Mouse (Mus musculus) c-Kit-negative CD71-positive TER-119-positive erythroid progenitor cells, embryonic 14.5 days (primary cell): ENCODE data around the gene Ift20.
"Not testable (repeated sequence)": the region's sequence is repeated elsewhere in the genome, so short reads cannot be mapped to it uniquely, and the experiment has no call there.

ENCODE experiments used
- DNase-seq: peaks from one replicate; pipeline ENCODE4 v3.0.0-alpha.2; 2013; ENCODE audit warnings: low read depth, low spot score

The Ift20 gene

DNA sequence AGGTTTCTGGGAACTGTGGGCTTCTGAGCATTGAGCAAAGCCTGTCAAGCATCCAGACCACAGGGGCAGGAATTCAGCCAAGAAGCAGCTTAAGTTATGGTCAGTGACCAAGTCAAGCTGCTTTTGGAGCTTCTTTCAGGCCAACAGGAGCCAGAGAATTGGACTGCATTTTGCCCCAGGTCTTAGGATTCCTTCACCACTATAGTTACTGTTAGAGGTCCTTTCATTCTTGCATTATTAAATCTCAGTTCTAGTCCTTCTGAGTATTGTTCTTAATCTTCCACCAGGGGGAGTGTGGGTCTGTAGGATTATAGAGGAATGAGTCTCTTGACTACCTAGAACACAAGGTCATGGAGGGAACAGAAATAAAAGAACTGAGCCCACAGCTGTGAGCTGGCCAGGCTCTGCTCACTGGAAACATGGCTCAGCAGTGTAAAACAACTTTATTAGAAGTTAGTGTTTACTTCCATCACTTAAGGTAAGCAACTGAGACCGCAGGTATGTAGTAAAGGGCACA, 13.6 kb upstream of the Ift20 start:
- no peak for DNase-seq

DNA sequence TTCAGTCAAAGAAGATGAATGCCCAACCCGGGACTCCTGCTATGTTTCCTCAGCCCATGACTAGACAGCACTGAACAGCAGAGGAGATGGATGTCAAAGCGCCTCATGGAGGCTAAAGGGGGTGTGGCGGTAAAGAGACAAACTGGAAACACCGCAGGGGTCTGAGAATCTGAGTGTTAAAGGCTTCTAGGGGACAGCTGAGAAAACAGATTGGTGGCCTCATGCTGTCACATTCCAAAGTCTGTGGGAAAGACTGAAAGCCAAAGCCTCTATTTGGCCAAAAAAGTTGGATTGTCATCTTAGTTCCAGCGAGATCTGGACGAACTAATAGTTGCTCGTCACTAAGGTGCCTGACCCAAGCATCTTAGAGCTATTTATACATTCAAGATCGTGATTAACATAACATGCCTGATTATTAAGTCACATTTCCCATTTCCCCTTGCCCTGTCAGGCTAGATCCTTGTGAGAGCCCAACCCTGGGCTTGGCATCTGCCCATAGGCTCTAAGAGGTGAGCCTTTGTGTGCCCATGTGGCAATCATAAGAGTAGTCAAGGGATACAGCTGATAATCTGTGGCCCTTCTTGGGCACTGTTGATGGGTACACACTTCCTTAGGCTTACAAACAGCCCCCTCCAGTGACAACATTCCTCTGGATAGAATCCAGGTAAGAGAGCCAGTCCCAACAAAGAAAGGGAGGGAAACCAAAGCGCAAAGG, 12.8 kb upstream of the Ift20 start:
- DNase-seq = no peak

DNA sequence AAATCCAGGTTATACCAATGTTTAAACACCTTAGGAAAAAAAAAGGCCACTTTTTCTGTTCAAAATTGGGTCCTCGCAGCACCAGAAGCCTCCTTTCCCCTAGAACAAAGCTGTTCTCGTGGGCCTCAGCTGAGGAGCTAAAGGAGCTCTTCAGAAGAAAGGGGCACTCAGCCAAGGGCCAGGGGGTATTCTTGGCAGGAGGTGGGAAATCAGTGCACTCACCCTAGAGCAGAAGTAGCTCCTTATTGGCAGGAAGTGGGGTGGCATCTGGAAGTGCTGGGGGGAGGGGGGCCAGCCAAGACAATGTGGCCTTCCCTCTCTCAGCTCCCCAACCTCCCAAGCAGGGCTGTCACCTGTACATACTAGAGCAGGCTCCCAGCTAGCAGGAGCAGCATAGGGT, 11.3 kb upstream of the Ift20 start:
- DNase-seq = no peak

DNA sequence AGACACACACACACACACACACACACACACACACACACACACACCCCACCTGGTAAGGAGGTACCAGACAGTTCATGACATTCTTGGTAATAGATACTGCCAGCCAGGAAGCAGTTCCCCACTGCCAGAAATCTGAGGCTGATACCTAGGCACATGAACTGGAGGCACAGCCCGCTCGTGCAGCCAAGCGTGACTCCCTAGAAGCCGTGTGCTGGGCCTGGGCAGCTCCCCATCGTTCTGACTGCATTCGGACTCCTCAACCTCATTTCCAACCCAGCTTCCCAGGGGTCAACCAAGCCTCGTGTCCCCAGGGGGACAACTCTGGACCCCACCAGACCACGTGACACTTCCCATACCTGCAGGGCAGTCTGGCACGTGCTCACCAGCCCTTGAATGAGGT, 7.4 kb upstream of the Ift20 start:
- DNase-seq = no peak

DNA sequence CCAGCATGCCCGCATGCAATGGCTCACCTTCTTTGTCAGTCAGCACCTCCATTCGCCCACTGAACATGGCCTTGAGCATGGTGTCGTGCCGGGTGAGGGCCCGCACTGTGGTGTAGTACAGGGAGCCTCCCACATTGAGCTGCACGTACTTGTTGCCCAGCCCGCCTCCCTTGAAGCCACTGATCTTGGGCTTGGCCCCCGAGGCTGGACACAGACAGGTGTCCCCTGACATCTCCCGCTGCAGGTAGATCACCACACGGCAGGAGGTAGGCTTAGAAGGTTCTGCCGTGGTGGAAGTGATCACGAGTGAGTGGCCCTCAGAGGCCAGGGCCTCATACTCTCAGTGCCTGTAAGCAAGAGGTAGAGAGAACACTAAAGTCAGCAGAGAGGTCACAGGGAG, 6.2 kb upstream of the Ift20 start:
- DNase-seq = no peak

DNA sequence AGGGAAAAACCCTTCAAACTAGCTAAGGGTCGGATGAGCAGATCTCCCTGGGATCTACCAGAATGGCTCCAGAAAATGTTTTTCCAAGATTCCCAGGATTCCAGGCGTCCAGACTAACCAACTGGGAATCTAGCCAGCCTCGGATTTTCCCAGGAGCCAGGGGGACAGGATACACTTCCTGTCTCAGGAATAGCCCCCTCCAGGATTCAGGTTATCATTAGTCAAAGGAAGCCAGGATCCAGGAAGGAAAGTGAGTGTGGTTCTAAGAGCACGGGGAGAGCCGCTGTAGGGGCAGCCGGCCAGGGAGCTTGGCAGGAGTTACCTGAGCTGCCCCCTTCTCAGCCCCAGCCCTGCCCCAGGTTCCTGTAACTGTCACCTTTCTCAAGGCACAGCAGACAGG, 5.1 kb upstream of the Ift20 start:
- no peak for DNase-seq

DNA sequence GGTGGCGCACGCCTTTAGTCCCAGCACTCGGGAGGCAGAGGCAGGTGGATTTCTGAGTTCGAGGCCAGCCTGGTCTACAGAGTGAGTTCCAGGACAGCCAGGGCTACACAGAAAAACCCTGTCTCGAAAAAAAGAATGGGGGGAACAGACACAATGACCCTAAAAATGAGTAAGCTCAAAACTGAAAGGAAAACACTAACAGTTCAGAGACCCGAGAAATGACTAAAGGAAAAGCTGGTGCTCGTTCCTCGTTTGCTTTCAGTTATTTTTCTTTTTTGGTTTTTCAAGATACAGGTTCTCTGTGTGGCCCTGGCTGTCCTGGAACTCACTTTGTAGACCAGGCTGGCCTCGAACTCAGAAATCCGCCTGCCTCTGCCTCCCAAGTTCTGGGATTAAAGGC, 4.6 kb upstream of the Ift20 start:
- not testable (repeated sequence) for DNase-seq

DNA sequence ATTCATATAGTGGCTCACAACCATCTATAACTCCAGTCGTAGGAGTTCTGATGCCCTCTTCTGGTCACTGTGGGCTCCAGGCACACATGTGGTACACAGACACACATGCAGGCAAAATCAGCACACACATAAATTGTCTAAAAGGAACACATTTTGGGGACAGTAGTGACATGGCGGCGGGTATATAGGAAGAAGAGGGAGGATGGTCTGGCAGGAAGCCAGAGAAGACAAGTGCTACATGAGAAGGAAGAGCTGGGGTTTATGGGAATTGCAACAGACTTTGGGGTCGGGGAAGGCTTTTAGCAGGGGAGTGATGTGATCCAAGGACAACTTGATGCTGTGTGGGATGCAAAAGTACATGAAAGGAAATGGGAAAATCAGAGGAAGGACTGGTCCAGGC, 1.6 kb upstream of the Ift20 start:
- no peak for DNase-seq

DNA sequence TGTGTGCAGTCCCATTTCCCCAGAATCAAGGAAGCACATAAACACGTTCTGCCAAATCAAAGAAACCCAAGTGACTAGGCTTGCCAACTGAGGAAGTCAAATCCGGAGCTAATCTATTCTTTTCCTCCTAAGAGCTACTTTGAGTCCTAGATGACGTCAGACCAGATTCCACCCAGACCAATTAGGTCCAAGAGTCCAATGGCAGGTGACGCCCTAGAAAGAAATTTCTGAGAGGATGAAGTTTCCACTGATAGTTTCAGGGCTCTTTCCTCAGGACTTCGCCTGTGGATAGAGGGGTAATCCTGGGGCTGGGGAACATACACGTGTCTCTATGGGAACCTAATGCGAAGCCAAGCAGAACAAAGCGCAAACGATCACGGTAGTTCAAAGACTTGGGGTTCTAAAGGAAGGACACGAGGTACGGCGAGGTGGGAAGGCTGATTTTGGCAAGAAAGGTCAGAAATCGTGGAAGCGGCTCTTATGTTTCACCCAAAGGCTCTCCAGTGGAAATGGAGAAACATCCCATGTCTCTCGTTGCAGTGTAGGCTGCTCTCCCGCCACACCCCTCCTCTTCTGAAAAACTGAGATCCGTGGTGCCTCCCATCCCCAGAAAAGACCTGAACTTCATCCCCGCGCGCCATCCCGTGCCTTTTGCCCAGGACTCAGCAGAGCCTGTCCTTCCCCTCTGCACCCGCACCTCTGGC, 633 bp upstream of the Ift20 start:
- DNase-seq = peak; percentile 20

DNA sequence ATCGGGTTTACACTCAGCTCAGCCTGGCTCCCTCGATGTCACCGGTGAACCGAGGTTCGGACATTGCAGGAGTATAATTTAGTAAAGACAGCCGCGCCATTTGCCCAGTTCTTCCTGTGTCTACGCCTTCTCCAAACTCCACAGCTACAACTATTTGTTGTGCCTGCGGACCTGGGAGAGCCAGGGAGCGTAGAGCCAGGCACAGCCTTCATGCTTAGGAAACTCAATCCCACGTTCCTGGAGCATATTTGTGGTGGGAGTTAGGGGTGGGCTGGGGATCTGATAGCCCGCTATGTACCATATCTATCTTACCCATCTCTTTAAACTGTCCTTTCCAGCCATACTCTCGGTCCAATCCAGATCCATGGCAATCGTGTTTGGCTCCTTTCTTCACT, 526 bp downstream of the Ift20 start:
- no peak for DNase-seq

DNA sequence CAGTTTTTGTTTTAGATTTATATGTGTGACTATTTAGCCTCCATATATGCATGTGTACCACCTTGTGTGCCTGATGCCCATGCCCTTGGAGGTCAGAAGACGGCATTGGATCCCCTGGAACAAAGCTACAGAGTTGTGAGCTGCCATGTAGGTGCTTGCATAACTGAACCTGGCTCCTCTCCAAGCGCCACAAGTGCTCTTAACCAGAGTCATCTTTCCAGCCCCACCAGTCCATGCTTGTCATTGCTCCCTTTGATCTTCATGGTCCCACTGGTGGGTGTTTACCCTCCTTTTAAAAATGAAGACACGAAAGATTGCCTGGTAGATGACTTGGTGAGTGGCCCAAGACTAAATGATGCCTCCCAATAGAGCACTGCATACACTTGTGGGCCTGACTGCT, 4.2 kb downstream of the Ift20 start:
- no peak for DNase-seq

DNA sequence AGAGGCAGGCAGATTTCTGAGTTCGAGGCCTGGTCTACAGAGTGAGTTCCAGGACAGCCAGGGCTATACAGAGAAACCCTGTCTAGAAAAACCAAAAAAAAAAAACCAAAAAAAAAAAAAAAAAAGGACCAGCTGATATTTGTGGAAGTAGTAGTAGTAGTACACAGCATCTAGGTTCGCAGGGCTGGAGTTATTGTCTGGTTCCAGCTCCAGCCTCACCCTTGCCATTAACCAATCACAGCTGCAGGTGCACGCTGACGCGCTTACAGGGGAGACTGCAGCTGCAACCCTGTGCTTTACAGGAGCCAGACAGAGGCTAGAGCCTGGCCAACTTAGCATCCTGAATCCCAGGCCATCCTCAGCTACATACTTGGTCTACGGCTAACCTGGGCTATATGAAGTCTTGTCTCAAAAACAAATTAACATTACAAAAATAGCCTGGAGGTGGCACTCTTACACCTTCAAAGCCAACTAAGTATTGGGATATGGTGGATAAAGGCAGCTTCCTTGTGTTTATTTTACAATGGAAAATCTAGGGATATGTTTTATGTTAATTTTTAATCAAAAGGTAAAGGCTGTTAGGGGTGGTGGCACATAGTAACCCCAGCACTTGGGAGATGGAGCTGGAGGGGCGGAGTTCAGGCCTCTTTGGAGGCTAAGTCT, 8.4 kb downstream of the Ift20 start:
- DNase-seq = no peak

DNA sequence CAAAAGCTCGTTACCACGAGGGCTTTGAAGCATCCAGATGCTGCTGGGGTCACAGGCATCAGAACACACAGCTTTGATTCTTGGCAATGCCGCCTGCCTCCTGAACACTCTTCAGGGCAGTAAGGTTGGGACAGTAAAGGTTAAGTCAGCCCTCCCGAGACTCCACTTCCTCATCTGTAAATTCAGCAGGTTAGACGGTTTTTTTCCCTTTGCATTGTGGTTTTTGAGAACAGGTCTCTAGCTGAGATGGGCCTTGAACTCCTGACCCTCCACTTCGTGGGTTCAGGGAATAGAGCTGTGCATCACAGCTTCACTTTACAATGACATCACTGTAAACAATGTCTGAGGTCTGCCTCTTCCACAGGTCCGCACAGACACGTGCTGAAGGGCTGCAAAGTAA, 9.0 kb downstream of the Ift20 start:
- no peak for DNase-seq

DNA sequence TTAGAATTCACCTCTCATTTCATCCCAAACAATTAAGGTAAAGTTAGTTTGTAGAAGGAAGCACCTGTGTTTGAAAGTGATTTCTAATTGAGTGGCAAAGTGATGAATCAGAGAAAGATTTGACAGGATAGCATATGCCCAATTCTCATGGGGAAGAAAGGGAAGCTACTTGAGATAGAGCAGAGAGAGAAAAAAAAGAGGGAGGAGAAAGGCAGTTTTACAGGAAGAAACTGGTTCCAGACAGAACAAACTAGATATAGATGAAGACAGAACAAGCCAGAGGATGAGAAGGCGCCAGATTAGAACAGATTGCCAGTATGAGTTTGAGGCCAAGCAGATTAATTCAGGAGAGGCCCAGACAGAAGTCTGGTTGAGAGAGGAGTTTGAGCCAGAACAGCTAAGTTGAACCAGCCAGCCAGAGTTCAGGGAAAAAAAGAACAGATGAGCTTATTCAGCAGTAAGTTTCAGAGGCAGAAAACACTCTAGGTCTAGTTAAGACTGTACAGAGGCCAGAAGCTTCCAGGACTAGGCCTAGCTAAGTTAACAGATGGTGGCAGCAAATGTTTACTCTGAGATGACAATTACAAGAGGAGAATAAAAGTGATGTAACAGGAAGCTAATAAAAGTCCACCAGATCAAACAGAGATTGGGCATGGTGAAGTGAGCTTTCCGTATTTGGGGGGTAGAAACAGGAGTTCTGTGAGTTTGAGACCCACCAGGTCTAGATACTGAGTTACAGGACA, 11.7 kb downstream of the Ift20 start:
- no peak for DNase-seq

DNA sequence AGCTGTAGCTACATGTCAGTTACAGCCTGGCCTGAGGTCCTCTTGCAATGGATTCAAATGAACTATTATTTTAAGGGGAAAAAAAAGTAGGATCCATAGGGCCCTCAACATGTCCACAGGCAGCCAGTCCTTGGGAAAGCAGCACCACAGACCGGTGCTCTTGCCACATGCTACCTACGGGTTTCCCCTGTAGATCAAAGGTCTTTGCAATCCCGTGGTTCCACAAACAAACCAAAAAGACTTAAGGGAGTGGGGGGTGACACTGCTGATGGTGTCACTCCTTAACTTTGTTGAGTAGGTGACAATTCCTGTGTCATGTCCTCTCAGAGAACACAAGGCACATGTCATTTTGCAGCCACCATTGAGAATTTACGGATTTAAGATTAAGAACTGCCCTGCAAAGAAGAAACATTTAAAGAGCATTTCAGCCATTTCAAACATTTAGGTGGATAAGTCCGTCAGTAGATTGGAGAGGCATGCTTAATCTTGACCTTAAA, 13.4 kb downstream of the Ift20 start:
- no peak for DNase-seq

DNA sequence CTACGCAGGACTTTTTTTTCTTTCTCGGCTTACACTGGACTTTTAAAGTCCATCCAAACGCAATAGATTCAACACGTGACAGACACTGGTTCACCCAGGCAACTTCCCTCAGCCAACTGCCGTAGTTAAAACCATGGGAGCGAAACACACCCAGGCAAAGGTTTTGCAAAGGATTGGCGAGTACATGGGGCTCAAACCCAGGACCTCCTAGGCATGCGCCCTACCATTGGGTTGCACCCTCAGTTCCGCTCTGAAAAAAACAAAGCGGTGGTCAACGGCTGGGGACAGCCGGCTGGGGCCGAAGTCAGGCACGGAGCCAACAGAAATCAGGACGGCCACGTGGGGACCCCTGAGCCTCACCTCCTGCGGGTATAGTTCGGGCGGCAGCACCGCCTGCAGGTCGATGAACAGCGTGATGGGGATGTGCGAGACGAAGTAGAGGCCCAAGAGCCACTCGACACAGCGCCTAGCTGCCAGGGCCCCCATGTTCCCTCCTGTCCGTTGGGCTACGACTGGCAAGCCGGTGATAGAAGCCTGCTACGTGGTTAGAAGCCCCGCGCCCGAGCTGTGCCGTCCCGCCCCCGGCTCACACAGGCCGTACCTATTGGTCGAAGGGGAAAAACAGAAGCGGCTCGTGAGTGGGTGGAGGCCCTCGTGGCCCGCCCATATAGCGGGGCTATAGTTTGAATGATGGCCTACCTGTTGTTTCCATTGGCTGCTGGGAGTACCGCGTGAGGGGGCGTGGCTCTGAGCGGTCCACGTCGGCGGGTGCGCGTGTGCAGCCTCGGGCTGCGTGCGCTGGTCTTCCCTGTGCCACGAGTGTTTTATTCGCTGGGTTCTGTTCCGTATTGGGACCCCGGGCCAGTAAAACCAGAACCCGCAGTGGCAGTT, 14.3 kb downstream of the Ift20 start, which contains the start of gene Tmem97:
Gene Tmem97, minus strand, starts transcription at position 610 of the 891 bp plus-strand sequence.
- peak; percentile 89 for DNase-seq

DNA sequence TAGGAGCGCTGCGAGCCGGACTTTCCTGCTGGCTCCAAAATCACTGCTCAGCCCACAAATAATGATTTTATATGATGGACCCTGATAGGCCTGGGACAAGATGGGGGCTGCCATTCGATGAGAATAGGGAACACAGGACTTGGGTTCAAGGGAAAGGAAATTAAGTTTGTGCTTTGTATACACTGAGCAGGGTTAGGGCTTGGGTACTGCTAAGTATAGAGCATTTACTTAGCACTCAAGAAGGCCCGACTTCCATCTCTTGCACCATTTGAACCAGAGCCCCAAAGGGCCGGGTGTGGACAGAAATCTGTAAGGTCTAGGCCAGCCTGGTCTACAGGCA, 14.9 kb downstream of the Ift20 start:
- peak; percentile 8 for DNase-seq

DNA sequence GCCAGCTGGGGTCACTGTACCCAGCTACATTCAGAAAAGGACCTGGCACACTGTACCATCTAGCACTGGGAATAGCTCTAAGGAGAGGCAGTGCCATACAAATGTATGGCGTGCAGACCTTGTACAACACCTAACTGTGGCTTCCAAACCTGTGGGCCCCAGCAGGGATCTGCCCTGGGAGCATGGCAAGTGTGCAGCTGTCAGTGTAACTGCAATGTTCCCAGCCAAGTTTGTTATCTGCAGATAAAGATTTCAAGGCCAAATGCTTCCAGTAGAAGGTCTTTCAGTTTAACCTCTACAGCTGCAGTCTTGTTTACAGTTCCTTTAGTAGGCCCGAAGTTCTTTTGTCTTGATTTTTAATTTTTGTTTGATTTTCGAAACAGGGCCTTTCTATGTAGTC, 19.5 kb downstream of the Ift20 start:
- DNase-seq = no peak

DNA sequence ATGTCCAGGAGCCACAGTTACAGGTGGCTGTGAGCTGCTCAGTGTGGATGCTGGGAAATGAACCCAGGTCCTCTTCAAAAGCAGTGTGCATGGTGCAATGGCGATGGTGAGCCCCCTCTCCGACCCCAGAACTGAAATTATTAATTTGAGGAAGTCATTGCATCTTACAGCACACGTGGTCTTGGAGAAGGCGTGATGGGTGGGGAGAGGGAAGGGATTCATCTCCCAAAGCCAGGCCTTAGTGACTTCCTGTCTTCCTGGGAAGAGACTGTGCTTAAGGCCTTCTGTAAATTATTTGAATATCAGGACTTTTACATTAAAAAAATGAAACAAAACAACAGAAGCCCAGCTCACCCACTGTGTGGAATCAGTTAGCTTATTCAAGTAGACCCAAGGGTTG, 19.9 kb downstream of the Ift20 start:
- DNase-seq = no peak

DNA sequence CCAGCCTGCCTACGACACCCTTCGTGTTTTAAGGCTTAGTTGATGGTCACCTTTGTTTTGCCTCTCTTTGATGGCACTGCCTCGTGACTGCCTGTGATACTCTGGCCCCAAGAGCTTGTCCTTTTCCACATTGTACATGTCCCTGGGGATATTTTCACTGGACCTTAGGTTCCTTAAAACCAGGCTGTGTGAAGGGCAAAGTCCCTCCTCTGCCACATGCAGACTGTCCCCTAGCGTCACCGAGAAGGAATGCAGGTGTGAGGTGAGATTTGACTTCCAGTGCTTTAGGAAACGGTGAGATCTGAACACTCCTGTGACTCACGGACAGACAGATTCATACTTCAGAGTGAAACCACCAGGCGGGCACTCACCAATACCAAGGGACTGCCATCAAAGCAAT, 21.1 kb downstream of the Ift20 start:
- DNase-seq = no peak

DNA sequence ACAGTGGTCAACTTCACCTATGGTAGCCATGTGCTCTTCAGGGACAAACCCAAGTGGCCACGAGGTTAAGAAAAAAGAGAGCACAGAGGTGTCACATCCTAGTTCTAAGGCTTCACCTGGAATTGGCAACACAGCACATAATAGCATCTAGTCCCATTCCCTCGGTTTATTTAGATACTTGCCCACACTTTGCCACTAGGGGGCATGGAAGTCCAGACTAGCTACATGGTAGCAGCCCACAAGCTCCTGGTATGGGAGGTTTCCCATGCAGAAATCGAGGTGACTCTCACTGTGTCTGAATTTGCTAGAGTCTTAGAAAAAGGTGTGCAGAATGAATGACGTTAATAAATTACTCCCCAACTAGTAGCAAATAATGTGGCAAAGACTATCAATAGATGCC, 24.3 kb downstream of the Ift20 start:
- DNase-seq = no peak
